Comparison of ENCODE assay signal across 23 mouse cellular contexts in the genomic region with DNA sequence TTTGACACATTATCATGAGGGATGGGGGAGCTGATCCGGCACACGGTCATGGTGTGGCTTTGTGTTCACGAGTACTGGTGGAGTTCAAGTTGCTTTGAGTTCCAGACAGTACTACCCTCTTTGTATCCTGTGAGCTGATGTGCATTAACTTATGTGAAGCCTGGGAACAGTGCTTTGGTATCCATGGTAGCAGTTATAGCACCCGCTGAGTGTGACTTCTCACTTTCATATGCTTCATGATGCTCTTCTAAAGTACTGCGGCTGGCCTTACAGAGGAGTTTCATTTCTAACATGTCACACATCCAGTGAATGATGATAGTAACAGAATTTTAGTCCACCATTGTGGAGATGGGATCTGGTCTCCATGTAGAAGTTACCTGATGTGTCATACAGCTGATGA. TPM values are rescaled to one million over a fixed set of nuclear protein-coding genes. Genes with fewer than 3 reads are reported as not detected.
A peak's percentile ranks its signal among the peaks of the same experiment; 100 is the strongest.
DNase-seq lines count a peak whose midpoint lies in the region; TF ChIP-seq lines count a peak whose summit lies in the region.
"Had no signal": no experiment of that assay in that cellular context is flagged by ENCODE, and none has a peak within 500 bp of the region (broad histone marks: within the 10 kb centered on the region; RNA-seq: fewer than 3 reads in every experiment).

No protein-coding gene starts in this region.

- peak; percentile 30 to 45 for DNase-seq in frontal cortex, adult 2 months (ENCODE audit: extremely low spot score in 1 of 2, low spot score in 1 of 2)
- DNase-seq in frontal cortex, postnatal 14 days (ENCODE audit: low spot score in 2 of 2): no peak
- DNase-seq in left cerebral cortex, postnatal 25 days (ENCODE audit: low spot score in 2 of 2): peak; percentile 28 to 55
- DNase-seq in left cerebral cortex, adult 2 months (ENCODE audit: extremely low spot score in 1 of 2, low spot score in 2 of 2): no peak
- peak; percentile 9 for DNase-seq in brain, embryonic 14.5 days (ENCODE audit: low read depth)
- no peak for DNase-seq in heart, adult 9 months (ENCODE audit: low spot score in 2 of 2)
- DNase-seq: adrenal gland, adult 2 months; adrenal gland, postnatal 14 days; cerebellum, adult 18-20 months; cerebellum, adult 9-10 months; cerebellum, postnatal 14 days; gastrocnemius, adult 2 months; gastrocnemius, postnatal 14 days; heart, adult 11 months; heart, postnatal 10 days; heart, postnatal 36 days had no signal

- no peak for TF ChIP-seq POLR2A in brain, embryonic 14.5 days (IDR thresholded peaks at IDR 0.05; ENCODE audit: borderline replicate concordance, extremely low read depth, insufficient read depth, insufficient read length, poor library complexity, severe bottlenecking)

- intact Hi-C loops in left cerebral cortex, postnatal 25 days (cut with DNase I): no loop called here
- intact Hi-C loops in left cerebral cortex, adult 2 months (cut with DNase I): no loop called here

- no peak overlapping the region for H3K4me3 ChIP-seq in left cerebral cortex, adult 2 months
- H3K4me3 ChIP-seq: forebrain, embryonic 10.5 days; forebrain, embryonic 13.5 days; gastrocnemius, adult 2 months; heart, embryonic 12.5 days; heart, embryonic 15.5 days; hindbrain, embryonic 10.5 days; hindbrain, embryonic 13.5 days; intestine, embryonic 15.5 days had no signal

- no peak overlapping the region; the same call in 1 of the 2 replicates for H3K27ac ChIP-seq in left cerebral cortex, adult 2 months
- H3K27ac ChIP-seq: forebrain, embryonic 10.5 days; forebrain, embryonic 13.5 days; gastrocnemius, adult 2 months; heart, embryonic 15.5 days; hindbrain, embryonic 10.5 days; hindbrain, embryonic 13.5 days; intestine, embryonic 15.5 days had no signal

- TF ChIP-seq CTCF in left cerebral cortex, adult 2 months (IDR thresholded peaks at IDR 0.05): no peak
- TF ChIP-seq CTCF in brain, embryonic 14.5 days (IDR thresholded peaks at IDR 0.05; ENCODE audit: borderline replicate concordance, extremely low read depth, insufficient read depth, insufficient read length): no peak

RNA-seq across cellular contexts. Expression of gene Dync1li1, which starts 9.3 kb away (rescaled TPM):
- polyA plus RNA-seq in frontal cortex, adult 2 months (2012; rRNA removed): 49.7 and 56.9 TPM in 2 replicates
- 10 to 100 TPM; 90.1 to 93.7 TPM for total RNA-seq in left cerebral cortex, postnatal 25 days (2021)
- total RNA-seq in left cerebral cortex, adult 2 months (2021): 10 to 100 TPM; 87.7 to 91.9 TPM
- polyA plus RNA-seq in brain, embryonic 14.5 days (2012; rRNA removed): 61.5 and 87.4 TPM in 2 replicates

RNA-seq across cellular contexts. Expression of gene Cmtm6, which starts 33.0 kb away (rescaled TPM):
- 18.4 and 23.9 TPM in 2 replicates for polyA plus RNA-seq in frontal cortex, adult 2 months (2012; rRNA removed)
- total RNA-seq in left cerebral cortex, postnatal 25 days (2021): 10 to 100 TPM; 22.9 to 23.7 TPM
- 10 to 100 TPM; 19.8 to 22.4 TPM for total RNA-seq in left cerebral cortex, adult 2 months (2021)
- 14.0 and 14.2 TPM in 2 replicates for polyA plus RNA-seq in brain, embryonic 14.5 days (2012; rRNA removed)

RNA-seq across cellular contexts. Expression of gene Cnot10, which starts 57.9 kb away (rescaled TPM):
- polyA plus RNA-seq in frontal cortex, adult 2 months (2012; rRNA removed): 78.8 and 83.4 TPM in 2 replicates
- 10 to 100 TPM; 45.0 to 46.8 TPM for total RNA-seq in left cerebral cortex, postnatal 25 days (2021)
- 10 to 100 TPM; 47.7 to 49.1 TPM for total RNA-seq in left cerebral cortex, adult 2 months (2021)
- polyA plus RNA-seq in brain, embryonic 14.5 days (2012; rRNA removed): 64.4 and 67.7 TPM in 2 replicates

Comparison
In these comparisons a context has a peak if more than half of its experiments do, and no peak if none do; other contexts are left out.
1. DNase-seq: peak in frontal cortex, adult 2 months (2 of 2), left cerebral cortex, postnatal 25 days (2 of 2) and brain, embryonic 14.5 days (single experiment); none in frontal cortex, postnatal 14 days (0 of 2), left cerebral cortex, adult 2 months (0 of 2) and heart, adult 9 months (0 of 2).